Mouse (Mus musculus) central nervous system, embryonic 11.5 days (tissue): ENCODE data around the gene Fam162a. TPM values are rescaled to one million over a fixed set of nuclear protein-coding genes. Genes with fewer than 3 reads are reported as not detected.

Experiments
- polyA plus RNA-seq: library from polyadenylated mRNA; depleted of rRNA; stranded (reverse); fragments of >200 nt; gene quantifications from 2 replicates; pipeline ENCODE4 v1.2.3, GENCODE M21; 2012; rRNA removed

Gene Fam162a
- 209 TPM in 2 replicates for polyA plus RNA-seq

GRCm38 (mm10) chr16:36071450-36072379 lies at the start of gene Fam162a, which contains the start of gene Ccdc58:
Fam162a (minus strand) TSS chr16:36071594.
Ccdc58 (plus strand) TSS chr16:36071685.

GRCm38 (mm10) chr16:36040640-36041624 lies 30.5 kb downstream of the Fam162a start, which contains the start of gene Wdr5b:
Wdr5b (plus strand) TSS chr16:36041190.

Other genes starting within 250 kb of the Fam162a start
- gene Parp14, start 200.1 kb downstream of the Fam162a start, polyA plus RNA-seq: 0.47 and 0.48 TPM in 2 replicates
- 2.3 and 2.8 TPM in 2 replicates for gene Parp9, start 133.1 kb downstream of the Fam162a start, polyA plus RNA-seq
- gene Dtx3l, start 132.4 kb downstream of the Fam162a start, polyA plus RNA-seq: 1.6 and 1.9 TPM in 2 replicates
- 25.0 and 32.8 TPM in 2 replicates for gene Kpna1, start 92.8 kb downstream of the Fam162a start, polyA plus RNA-seq
- gene Wdr5b, start 30.4 kb downstream of the Fam162a start, polyA plus RNA-seq: 5.2 and 7.2 TPM in 2 replicates
- gene Ccdc58, start 91 bp upstream of the Fam162a start, polyA plus RNA-seq: 59.8 and 89.2 TPM in 2 replicates
- gene Csta1, start 59.6 kb upstream of the Fam162a start, polyA plus RNA-seq: not detected in 2 replicates
- gene Stfa2l1, start 85.2 kb upstream of the Fam162a start, polyA plus RNA-seq: 0.83 and 1.4 TPM in 2 replicates
- 3.3 and 3.9 TPM in 2 replicates for gene Gm5483, start 112.6 kb upstream of the Fam162a start, polyA plus RNA-seq
- gene Gm5416, start 138.8 kb upstream of the Fam162a start, polyA plus RNA-seq: not detected in 2 replicates
- not detected in 2 replicates for gene 2010005H15Rik, start 149.9 kb upstream of the Fam162a start, polyA plus RNA-seq
- 2.1 and 4.0 TPM in 2 replicates for gene Stfa1, start 205.4 kb upstream of the Fam162a start, polyA plus RNA-seq